Mouse (Mus musculus) spleen, adult 2 months (tissue): ENCODE measurements around the gene Pdcd6ip.

Experiments
- CTCF ChIP-seq: fragments of 200-500 bp; IDR thresholded peaks from 2 replicates; pipeline ENCODE4 v1.5.1; 2011; ENCODE audit warnings: mild to moderate bottlenecking, inconsistent platforms; ENCODE audit not compliant: insufficient read depth, insufficient read length, insufficient replicate concordance; ENCODE audit errors: extremely low read depth
- POLR2A ChIP-seq: fragments of 200-500 bp; IDR thresholded peaks from 2 replicates; pipeline ENCODE4 v1.6.1; 2011; ENCODE audit warnings: low read depth, low read length, inconsistent platforms

DNA sequence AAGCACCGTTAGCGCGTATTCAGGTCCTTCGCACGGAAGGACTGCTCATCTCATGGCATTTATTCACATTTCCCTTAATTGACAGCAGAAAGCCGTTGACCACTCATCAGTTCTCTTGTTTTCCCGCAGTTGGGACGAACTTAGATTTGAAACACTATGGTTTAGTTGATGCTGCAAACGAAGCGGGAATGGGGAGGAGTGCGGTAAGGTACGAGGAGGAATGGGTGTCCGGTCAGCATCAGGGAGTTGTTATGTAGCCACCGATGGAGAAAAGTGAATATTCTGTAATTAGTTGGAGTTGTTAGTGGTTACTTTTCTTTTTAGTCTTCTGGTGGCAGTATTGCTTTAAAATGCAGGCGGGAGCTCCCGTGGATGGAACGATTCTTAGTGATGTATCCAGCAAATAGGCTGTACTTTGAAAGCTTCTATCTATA is 34.3 kb upstream of the Pdcd6ip start:
- TF ChIP-seq CTCF = no peak
- no peak for TF ChIP-seq POLR2A
